Mouse (Mus musculus): ENCODE measurements around the gene Git2. TPM values are rescaled to one million over a fixed set of nuclear protein-coding genes. Genes with fewer than 3 reads are reported as not detected.

The Git2 gene
- polyA plus RNA-seq, 1 experiment, result 71.6 TPM

- Histone ChIP-seq H3K36me3 (ENCODE audit: control insufficient read depth, insufficient read depth, low read length) (peaks cover 56% of the 10 kb centered on the region), H3K4me3 (ENCODE audit: extremely low read depth, insufficient read depth, insufficient read length) (no peak overlapping the region), H3K27ac (ENCODE audit: insufficient read depth, low read length) (no peak overlapping the region), H3K4me1 (ENCODE audit: control insufficient read depth, insufficient read depth, insufficient read length) (peaks cover 5% of the 10 kb centered on the region; the same call in 1 of the 2 replicates), H3K27me3 (ENCODE audit: control insufficient read depth, insufficient read depth, low read length) (no peaks in the 10 kb centered on the region)
- no peak for DNase-seq (ENCODE audit: low read depth in 1 of 2, low spot score in 2 of 2)
- no peak for TF ChIP-seq POLR2A (IDR thresholded peaks at IDR 0.05; ENCODE audit: low read depth, low read length)
- no peak for TF ChIP-seq CTCF (IDR thresholded peaks at IDR 0.05; ENCODE audit: extremely low read depth, insufficient read depth, insufficient read length, insufficient replicate concordance)
- WGBS, result 96% methylated on average over 10 of the region's 10 CpGs
Observed at GRCm38 (mm10) chr5:114742572-114742971, 32.7 kb downstream of the Git2 start.

GRCm38 (mm10) chr5:114740595-114740994 lies 34.7 kb downstream of the Git2 start:
- H3K27ac ChIP-seq (ENCODE audit: insufficient read depth, low read length), result no peak overlapping the region
- 85% methylated on average over 4 of the region's 4 CpGs for WGBS
- no peak for DNase-seq (ENCODE audit: low read depth in 1 of 2, low spot score in 2 of 2)
- H3K4me1 ChIP-seq (ENCODE audit: control insufficient read depth, insufficient read depth, insufficient read length), result no peaks in the 10 kb centered on the region
- no peaks in the 10 kb centered on the region for H3K27me3 ChIP-seq (ENCODE audit: control insufficient read depth, insufficient read depth, low read length)
- peaks cover 66% of the 10 kb centered on the region for H3K36me3 ChIP-seq (ENCODE audit: control insufficient read depth, insufficient read depth, low read length)
- no peak for TF ChIP-seq POLR2A (IDR thresholded peaks at IDR 0.05; ENCODE audit: low read depth, low read length)
- TF ChIP-seq CTCF (IDR thresholded peaks at IDR 0.05; ENCODE audit: extremely low read depth, insufficient read depth, insufficient read length, insufficient replicate concordance), result no peak
- H3K4me3 ChIP-seq (ENCODE audit: extremely low read depth, insufficient read depth, insufficient read length), result no peak overlapping the region

GRCm38 (mm10) chr5:114738707-114739241 lies 36.5 kb downstream of the Git2 start:
- 81% methylated on average over 12 of the region's 12 CpGs for WGBS
- no peaks in the 10 kb centered on the region for H3K4me1 ChIP-seq (ENCODE audit: control insufficient read depth, insufficient read depth, insufficient read length)
- no peak overlapping the region for H3K4me3 ChIP-seq (ENCODE audit: extremely low read depth, insufficient read depth, insufficient read length)
- no peaks in the 10 kb centered on the region for H3K27me3 ChIP-seq (ENCODE audit: control insufficient read depth, insufficient read depth, low read length)
- H3K27ac ChIP-seq (ENCODE audit: insufficient read depth, low read length), result no peak overlapping the region
- TF ChIP-seq CTCF (IDR thresholded peaks at IDR 0.05; ENCODE audit: extremely low read depth, insufficient read depth, insufficient read length, insufficient replicate concordance) (no peak), POLR2A (IDR thresholded peaks at IDR 0.05; ENCODE audit: low read depth, low read length) (no peak)
- peaks cover 61% of the 10 kb centered on the region for H3K36me3 ChIP-seq (ENCODE audit: control insufficient read depth, insufficient read depth, low read length)
- no peak for DNase-seq (ENCODE audit: low read depth in 1 of 2, low spot score in 2 of 2)

DNA sequence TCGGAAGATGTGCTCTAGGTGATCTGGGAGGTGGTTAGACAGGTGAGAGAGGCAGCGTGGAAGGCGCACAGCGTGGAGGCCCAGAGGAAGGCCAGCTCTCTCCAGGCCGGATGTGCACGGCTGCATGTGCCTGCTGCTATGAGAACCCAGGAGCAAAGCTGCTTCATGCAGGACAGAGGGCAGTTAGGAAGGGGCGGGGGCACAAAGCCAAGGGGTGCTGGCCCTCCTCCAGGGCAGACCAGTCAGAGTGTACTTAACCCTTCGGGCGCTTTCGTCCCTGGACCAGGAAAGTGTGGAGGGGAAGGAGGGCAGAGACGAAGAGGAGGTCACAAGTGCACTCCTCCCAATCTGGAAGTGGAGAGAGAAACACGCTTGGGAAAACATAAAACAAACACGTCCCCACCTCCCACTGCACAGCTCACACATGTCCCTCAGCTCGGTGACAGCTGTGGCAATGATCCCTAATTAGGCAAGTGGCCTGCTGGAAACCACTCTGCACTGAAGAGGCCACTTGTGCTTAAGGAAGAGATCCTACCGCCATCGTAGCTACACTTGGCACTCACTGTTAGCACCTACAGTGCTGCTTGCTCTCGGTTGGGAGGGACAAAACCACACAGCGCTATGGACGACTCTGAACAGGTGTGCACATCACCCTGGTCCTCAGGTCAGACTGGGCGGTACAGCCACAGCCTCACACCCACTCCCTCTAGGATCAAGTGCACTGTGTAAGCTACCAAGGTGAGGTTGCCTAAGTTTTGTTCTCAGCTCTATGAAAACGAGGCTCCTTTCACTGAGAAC lies 38.0 kb downstream of the Git2 start:
- Histone ChIP-seq H3K36me3 (ENCODE audit: control insufficient read depth, insufficient read depth, low read length) (peaks cover 61% of the 10 kb centered on the region), H3K27ac (ENCODE audit: insufficient read depth, low read length) (no peak overlapping the region), H3K4me1 (ENCODE audit: control insufficient read depth, insufficient read depth, insufficient read length) (no peaks in the 10 kb centered on the region), H3K4me3 (ENCODE audit: extremely low read depth, insufficient read depth, insufficient read length) (no peak overlapping the region), H3K27me3 (ENCODE audit: control insufficient read depth, insufficient read depth, low read length) (no peaks in the 10 kb centered on the region)
- no peak for DNase-seq (ENCODE audit: low read depth in 1 of 2, low spot score in 2 of 2)
- TF ChIP-seq CTCF (IDR thresholded peaks at IDR 0.05; ENCODE audit: extremely low read depth, insufficient read depth, insufficient read length, insufficient replicate concordance), result no peak
- 87% methylated on average over 21 of the region's 21 CpGs for WGBS

DNA sequence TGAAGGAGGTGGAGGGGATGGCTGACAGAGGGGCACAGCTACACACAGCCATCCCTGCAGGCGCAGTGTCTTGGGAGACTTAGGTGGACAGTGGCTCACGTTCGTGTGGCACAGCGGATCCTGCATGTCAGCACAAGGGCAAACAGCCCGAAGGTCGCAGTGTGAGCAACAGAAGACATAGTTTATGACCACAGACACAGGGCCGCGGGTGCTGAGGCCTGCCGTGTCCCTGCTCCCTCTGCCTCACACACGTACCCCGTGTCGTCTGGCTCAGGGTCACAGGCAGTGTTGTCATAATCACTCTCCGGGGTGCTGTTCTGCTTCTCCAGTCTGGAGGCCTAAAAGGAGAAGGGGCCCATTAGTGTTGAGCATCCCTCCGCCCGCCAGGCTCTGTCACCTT lies 41.7 kb downstream of the Git2 start:
- peaks cover 66% of the 10 kb centered on the region for H3K36me3 ChIP-seq (ENCODE audit: control insufficient read depth, insufficient read depth, low read length)
- TF ChIP-seq CTCF (IDR thresholded peaks at IDR 0.05; ENCODE audit: extremely low read depth, insufficient read depth, insufficient read length, insufficient replicate concordance) (no peak), POLR2A (IDR thresholded peaks at IDR 0.05; ENCODE audit: low read depth, low read length) (no peak)
- H3K4me3 ChIP-seq (ENCODE audit: extremely low read depth, insufficient read depth, insufficient read length), result no peak overlapping the region
- no peak for DNase-seq (ENCODE audit: low read depth in 1 of 2, low spot score in 2 of 2)
- no peak overlapping the region for H3K27ac ChIP-seq (ENCODE audit: insufficient read depth, low read length)
- no peaks in the 10 kb centered on the region for H3K4me1 ChIP-seq (ENCODE audit: control insufficient read depth, insufficient read depth, insufficient read length)
- no peaks in the 10 kb centered on the region for H3K27me3 ChIP-seq (ENCODE audit: control insufficient read depth, insufficient read depth, low read length)
- WGBS, result 95% methylated on average over 15 of the region's 15 CpGs

DNA sequence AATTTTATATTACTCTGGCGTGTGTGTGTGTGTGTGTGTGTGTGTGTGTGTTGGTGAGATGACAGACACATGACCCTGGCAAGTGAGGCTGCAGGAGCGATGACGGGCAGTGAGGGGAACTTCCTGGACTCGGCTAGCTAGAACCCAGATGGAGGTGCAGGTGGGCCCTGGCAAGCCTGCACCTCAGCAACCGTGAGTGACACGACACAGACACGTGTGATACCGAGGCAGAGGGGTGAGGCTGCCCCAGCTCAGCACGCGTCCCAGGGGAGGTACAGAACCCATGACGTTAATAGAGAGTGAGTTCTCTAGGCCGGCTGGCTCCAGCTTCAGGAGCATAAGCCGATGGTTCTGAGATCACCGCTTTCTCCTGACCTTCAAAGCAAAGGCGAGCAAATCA lies 43.3 kb downstream of the Git2 start:
- Histone ChIP-seq H3K4me1 (ENCODE audit: control insufficient read depth, insufficient read depth, insufficient read length) (no peaks in the 10 kb centered on the region), H3K27me3 (ENCODE audit: control insufficient read depth, insufficient read depth, low read length) (no peaks in the 10 kb centered on the region), H3K27ac (ENCODE audit: insufficient read depth, low read length) (no peak overlapping the region), H3K36me3 (ENCODE audit: control insufficient read depth, insufficient read depth, low read length) (peaks cover 66% of the 10 kb centered on the region), H3K4me3 (ENCODE audit: extremely low read depth, insufficient read depth, insufficient read length) (no peak overlapping the region)
- 87% methylated on average over 15 of the region's 15 CpGs for WGBS
- no peak for DNase-seq (ENCODE audit: low read depth in 1 of 2, low spot score in 2 of 2)
- TF ChIP-seq POLR2A (IDR thresholded peaks at IDR 0.05; ENCODE audit: low read depth, low read length) (no peak), CTCF (IDR thresholded peaks at IDR 0.05; ENCODE audit: extremely low read depth, insufficient read depth, insufficient read length, insufficient replicate concordance) (no peak)

GRCm38 (mm10) chr5:114731498-114731897 lies 43.8 kb downstream of the Git2 start:
- no peaks in the 10 kb centered on the region for H3K4me1 ChIP-seq (ENCODE audit: control insufficient read depth, insufficient read depth, insufficient read length)
- WGBS, result 90% methylated on average over 6 of the region's 6 CpGs
- no peaks in the 10 kb centered on the region for H3K27me3 ChIP-seq (ENCODE audit: control insufficient read depth, insufficient read depth, low read length)
- TF ChIP-seq CTCF (IDR thresholded peaks at IDR 0.05; ENCODE audit: extremely low read depth, insufficient read depth, insufficient read length, insufficient replicate concordance), result no peak
- TF ChIP-seq POLR2A (IDR thresholded peaks at IDR 0.05; ENCODE audit: low read depth, low read length), result no peak
- no peak for DNase-seq (ENCODE audit: low read depth in 1 of 2, low spot score in 2 of 2)
- no peak overlapping the region for H3K4me3 ChIP-seq (ENCODE audit: extremely low read depth, insufficient read depth, insufficient read length)
- peaks cover 63% of the 10 kb centered on the region for H3K36me3 ChIP-seq (ENCODE audit: control insufficient read depth, insufficient read depth, low read length)
- H3K27ac ChIP-seq (ENCODE audit: insufficient read depth, low read length), result no peak overlapping the region
